Mouse (Mus musculus): ENCODE measurements around the gene Gm8890. TPM values are rescaled to one million over a fixed set of nuclear protein-coding genes. Genes with fewer than 3 reads are reported as not detected.

The Gm8890 gene
- total RNA-seq (2023): not detected in 2 replicates

DNA sequence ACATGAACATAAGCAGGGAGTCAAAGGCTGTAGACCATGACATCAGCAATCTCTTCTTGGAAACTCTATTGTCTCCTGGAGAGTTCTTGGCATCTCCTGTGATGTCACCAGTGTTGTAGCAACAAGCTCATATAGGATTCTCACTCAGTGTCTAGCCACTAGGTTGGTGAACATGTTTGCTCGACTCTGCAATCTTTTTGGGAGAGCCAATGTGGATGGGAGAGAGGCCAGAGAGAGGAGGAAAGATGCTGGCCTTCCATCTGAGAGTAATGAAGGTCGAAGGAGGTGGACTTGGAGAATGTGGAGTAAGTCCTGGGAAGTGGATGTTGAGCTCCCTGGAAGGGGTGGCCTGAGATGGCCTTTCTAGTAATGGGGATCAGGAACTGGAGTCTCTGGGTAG, at the start of gene Gm8890:
Gene Gm8890 (plus strand): TSS at position 301 of the 400 bp plus-strand sequence.

Other genes with a start within 250 kb of the Gm8890 start
- gene Gm8879, start 128.4 kb upstream of the Gm8890 start, total RNA-seq (2023): not detected in 2 replicates
- not detected in 2 replicates for gene Gm5861, start 73.0 kb upstream of the Gm8890 start, total RNA-seq (2023)
- gene Speer1, start 85.5 kb downstream of the Gm8890 start, total RNA-seq (2023): not detected in 2 replicates
- not detected in 2 replicates for gene Gm8897, start 160.4 kb downstream of the Gm8890 start, total RNA-seq (2023)
- gene Gm8906, start 246.7 kb downstream of the Gm8890 start, total RNA-seq (2023): not detected in 2 replicates